Mouse (Mus musculus) midbrain, postnatal 0 days (tissue): ENCODE results near the gene Gltp. TPM values are rescaled to one million over a fixed set of nuclear protein-coding genes. Genes with fewer than 3 reads are reported as not detected.

ENCODE experiments used
- ATAC-seq: fragments of 200-750 bp; cut with Nextera tagmentation; 2 replicates; pipeline ENCODE4 v1.8.0; 2017; ENCODE audit warnings: moderate number of reproducible peaks, mild to moderate bottlenecking, moderate TSS enrichment, moderate library complexity; ENCODE audit not compliant: low FRiP score
- DNase-seq: peaks from one replicate; pipeline ENCODE4 v3.0.0-alpha.2; 2015; ENCODE audit warnings: low spot score
- H3K27ac ChIP-seq: fragments of 300-500 bp; sonication (generic); 2 replicates; pipeline ENCODE4 v1.5.1; 2014; ENCODE audit warnings: low read depth, mild to moderate bottlenecking, low read length, mixed read lengths
- H3K27me3 ChIP-seq: fragments of 300-500 bp; sonication (generic); 2 replicates; pipeline ENCODE4 v1.6.1; 2014; ENCODE audit warnings: low read length, control low read depth, mixed read lengths; ENCODE audit not compliant: insufficient read depth
- H3K36me3 ChIP-seq: fragments of 300-500 bp; sonication (generic); 2 replicates; pipeline ENCODE4 v1.6.1; 2014; ENCODE audit warnings: low read length, control low read depth, mixed read lengths; ENCODE audit not compliant: insufficient read depth
- H3K4me1 ChIP-seq: fragments of 300-500 bp; sonication (generic); 2 replicates; pipeline ENCODE4 v1.6.1; 2014; ENCODE audit warnings: mild to moderate bottlenecking, control low read depth, antibody characterized with exemption, low read length, mixed read lengths; ENCODE audit not compliant: insufficient read depth
- H3K4me2 ChIP-seq: fragments of 300-500 bp; sonication (generic); 2 replicates; pipeline ENCODE4 v1.6.1; 2014; ENCODE audit warnings: low read depth, mild to moderate bottlenecking, low read length, mixed read lengths; ENCODE audit not compliant: poor library complexity, severe bottlenecking
- H3K4me3 ChIP-seq: fragments of 300-500 bp; sonication (generic); 2 replicates; pipeline ENCODE4 v1.5.1; 2014; ENCODE audit warnings: low read depth, mild to moderate bottlenecking, low read length, moderate library complexity
- H3K9ac ChIP-seq: fragments of 300-500 bp; sonication (generic); replicated peaks from 2 replicates; pipeline ENCODE4 v1.6.1; 2014; ENCODE audit warnings: mild to moderate bottlenecking, low read length, moderate library complexity, mixed read lengths; ENCODE audit not compliant: poor library complexity, severe bottlenecking
- H3K9me3 ChIP-seq: fragments of 300-500 bp; sonication (generic); 2 replicates; pipeline ENCODE4 v1.6.1; 2016; ENCODE audit warnings: low read length, control low read depth
- CTCF ChIP-seq: IDR thresholded peaks from 2 replicates; pipeline ENCODE4 v1.5.1; 2016; ENCODE audit warnings: antibody characterized with exemption, mild to moderate bottlenecking
- WGBS: fragments of 180-500 bp; shearing (Covaris S2); extraction: QIAGEN DNeasy Blood & Tissue Kit; methylation state at CpG from one replicate; pipeline ENCODE4 v1.1.7; 2014; 5-methylcytosine and 5-hydroxymethylcytosine counted together
- polyA plus RNA-seq: library from polyadenylated mRNA; unstranded; fragments of >200 nt; fragmentation: Nextera tagmentation; extraction: Ambion mirVana; gene quantifications from 2 replicates; pipeline ENCODE4 v1.2.1, GENCODE M21; 2015
- total RNA-seq: library from RNA; depleted of rRNA; stranded (reverse); fragments of >200 nt; gene quantifications from 2 replicates; pipeline ENCODE4 v1.2.3, GENCODE M21; 2014

Gene Gltp
- total and polyA plus RNA-seq, 2 experiments from 2014 or later = 32.6 to 42.1 TPM

GRCm38 (mm10) chr5:114640809-114641208, 50.0 kb downstream of the Gltp start:
- Histone ChIP-seq H3K36me3 (no peaks in the 10 kb centered on the region), H3K27ac (no peak overlapping the region), H3K4me1 (no peaks in the 10 kb centered on the region), H3K9ac (no peak overlapping the region), H3K4me2 (no peak overlapping the region), H3K27me3 (no peaks in the 10 kb centered on the region; the same call in 1 of the 2 replicates), H3K9me3 (no peaks in the 10 kb centered on the region), H3K4me3 (no peak overlapping the region)
- ATAC-seq = no peak
- DNase-seq = no peak
- TF ChIP-seq CTCF = no peak
- 81% methylated on average over 10 of the region's 10 CpGs for WGBS

- 26% methylated on average over 7 of the region's 7 CpGs for WGBS
- no peaks in the 10 kb centered on the region for H3K36me3 ChIP-seq
- no peak overlapping the region for H3K4me3 ChIP-seq
- H3K27me3 ChIP-seq = no peaks in the 10 kb centered on the region; the same call in 1 of the 2 replicates
- ATAC-seq = no peak
- TF ChIP-seq CTCF = no peak
- H3K9ac ChIP-seq = no peak overlapping the region
- H3K27ac ChIP-seq = no peak overlapping the region
- DNase-seq = no peak
- H3K4me2 ChIP-seq = peak overlapping the region; percentile 34; the same call in 1 of the 2 replicates
- H3K4me1 ChIP-seq = no peaks in the 10 kb centered on the region
- no peaks in the 10 kb centered on the region for H3K9me3 ChIP-seq
Observed at GRCm38 (mm10) chr5:114639645-114639957, 51.2 kb downstream of the Gltp start.

GRCm38 (mm10) chr5:114638769-114639644, 51.8 kb downstream of the Gltp start:
- H3K27ac ChIP-seq = no peak overlapping the region
- H3K36me3 ChIP-seq = no peaks in the 10 kb centered on the region
- H3K9ac ChIP-seq = no peak overlapping the region
- TF ChIP-seq CTCF = peak; percentile 99
- ATAC-seq (peak; percentile 62; the same call in 1 of the 2 replicates), DNase-seq (peak; percentile 90)
- H3K27me3 ChIP-seq = no peaks in the 10 kb centered on the region; the same call in 1 of the 2 replicates
- H3K9me3 ChIP-seq = no peaks in the 10 kb centered on the region
- H3K4me2 ChIP-seq = peak overlapping the region; percentile 34
- H3K4me3 ChIP-seq = peak overlapping the region; percentile 10; the same call in 1 of the 2 replicates
- no peaks in the 10 kb centered on the region for H3K4me1 ChIP-seq
- 17% methylated on average over 22 of the region's 22 CpGs for WGBS

- ATAC-seq (no peak), DNase-seq (no peak)
- H3K9ac ChIP-seq = no peak overlapping the region
- no peak overlapping the region for H3K4me3 ChIP-seq
- no peak overlapping the region for H3K27ac ChIP-seq
- H3K36me3 ChIP-seq = no peaks in the 10 kb centered on the region
- TF ChIP-seq CTCF = no peak
- no peak overlapping the region for H3K4me2 ChIP-seq
- no peaks in the 10 kb centered on the region for H3K9me3 ChIP-seq
- no peaks in the 10 kb centered on the region; the same call in 1 of the 2 replicates for H3K27me3 ChIP-seq
- WGBS = 83% methylated on average over 25 of the region's 25 CpGs
- no peaks in the 10 kb centered on the region for H3K4me1 ChIP-seq
Observed at GRCm38 (mm10) chr5:114636091-114636490, 54.7 kb downstream of the Gltp start.

GRCm38 (mm10) chr5:114631336-114631735, 59.4 kb downstream of the Gltp start:
- H3K36me3 ChIP-seq = no peaks in the 10 kb centered on the region
- no peaks in the 10 kb centered on the region for H3K9me3 ChIP-seq
- ATAC-seq (no peak), DNase-seq (no peak)
- no peaks in the 10 kb centered on the region for H3K4me1 ChIP-seq
- no peak overlapping the region for H3K4me3 ChIP-seq
- TF ChIP-seq CTCF = peak; percentile 59
- 49% methylated on average over 2 of the region's 2 CpGs for WGBS
- no peaks in the 10 kb centered on the region for H3K27me3 ChIP-seq
- H3K4me2 ChIP-seq = no peak overlapping the region
- no peak overlapping the region for H3K9ac ChIP-seq
- H3K27ac ChIP-seq = no peak overlapping the region

GRCm38 (mm10) chr5:114625590-114625989, 65.2 kb downstream of the Gltp start:
- Histone ChIP-seq H3K27ac (no peak overlapping the region), H3K36me3 (no peaks in the 10 kb centered on the region), H3K4me3 (no peak overlapping the region), H3K27me3 (no peaks in the 10 kb centered on the region), H3K9ac (no peak overlapping the region), H3K4me2 (no peak overlapping the region), H3K4me1 (no peaks in the 10 kb centered on the region), H3K9me3 (no peaks in the 10 kb centered on the region)
- DNase-seq (peak; percentile 51), ATAC-seq (no peak)
- WGBS = 18% methylated on average over 3 of the region's 3 CpGs
- TF ChIP-seq CTCF = peak; percentile 68
